Mouse (Mus musculus): Measurements from ENCODE around the gene 4933407L21Rik.

GRCm38 (mm10) chr1:85913078-85913755 is 15.1 kb upstream of the 4933407L21Rik start:
- TF ChIP-seq GATA1 (IDR thresholded peaks at IDR 0.05; ENCODE audit: borderline replicate concordance, low read length) (no peak), FLI1 (IDR thresholded peaks at IDR 0.05; ENCODE audit: low read length) (no peak)
